Mouse (Mus musculus) leukemia stem cell, adult 10-12 weeks (primary cell): ENCODE data around the gene Gm10392. TPM values are rescaled to one million over a fixed set of nuclear protein-coding genes. Genes with fewer than 3 reads are reported as not detected.

Experiments used
- polyA plus RNA-seq: library from polyadenylated mRNA; stranded (reverse); fragments of >175 nt; gene quantifications from 2 replicates; pipeline ENCODE4 v1.2.3, GENCODE M21; 2012; ENCODE audit warnings: low replicate concordance

Gene Gm10392
- polyA plus RNA-seq: 0.10 TPM in 1 of 2 replicates, not detected in the other

DNA sequence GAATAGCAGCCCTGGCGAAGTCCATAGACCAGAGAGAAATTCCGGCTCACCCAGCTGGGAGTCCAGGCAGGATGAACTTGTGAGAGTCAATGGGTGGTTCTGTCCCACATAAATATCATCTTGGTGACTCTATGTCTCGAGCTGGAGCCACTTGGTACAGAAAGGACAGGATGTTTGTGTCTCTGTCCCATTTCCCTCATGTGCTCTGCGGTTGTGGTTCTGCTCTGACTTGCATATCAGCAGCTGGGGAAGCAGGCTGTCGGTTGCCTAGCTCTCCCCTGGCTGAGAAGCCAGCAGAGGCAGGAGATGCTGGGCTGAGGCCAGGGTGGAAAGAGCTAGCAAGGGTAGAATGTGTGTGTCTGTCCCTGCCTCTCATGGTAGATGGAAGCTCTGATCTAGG is at the start of gene Gm10392:
Gm10392 (minus strand) TSS at position 156 of the 400 bp plus-strand sequence.

GRCm38 (mm10) chr11:77515637-77516552 is 3.1 kb downstream of the Gm10392 start, which contains the start of gene Trp53i13:
Trp53i13 (minus strand) TSS chr11:77515980.

DNA sequence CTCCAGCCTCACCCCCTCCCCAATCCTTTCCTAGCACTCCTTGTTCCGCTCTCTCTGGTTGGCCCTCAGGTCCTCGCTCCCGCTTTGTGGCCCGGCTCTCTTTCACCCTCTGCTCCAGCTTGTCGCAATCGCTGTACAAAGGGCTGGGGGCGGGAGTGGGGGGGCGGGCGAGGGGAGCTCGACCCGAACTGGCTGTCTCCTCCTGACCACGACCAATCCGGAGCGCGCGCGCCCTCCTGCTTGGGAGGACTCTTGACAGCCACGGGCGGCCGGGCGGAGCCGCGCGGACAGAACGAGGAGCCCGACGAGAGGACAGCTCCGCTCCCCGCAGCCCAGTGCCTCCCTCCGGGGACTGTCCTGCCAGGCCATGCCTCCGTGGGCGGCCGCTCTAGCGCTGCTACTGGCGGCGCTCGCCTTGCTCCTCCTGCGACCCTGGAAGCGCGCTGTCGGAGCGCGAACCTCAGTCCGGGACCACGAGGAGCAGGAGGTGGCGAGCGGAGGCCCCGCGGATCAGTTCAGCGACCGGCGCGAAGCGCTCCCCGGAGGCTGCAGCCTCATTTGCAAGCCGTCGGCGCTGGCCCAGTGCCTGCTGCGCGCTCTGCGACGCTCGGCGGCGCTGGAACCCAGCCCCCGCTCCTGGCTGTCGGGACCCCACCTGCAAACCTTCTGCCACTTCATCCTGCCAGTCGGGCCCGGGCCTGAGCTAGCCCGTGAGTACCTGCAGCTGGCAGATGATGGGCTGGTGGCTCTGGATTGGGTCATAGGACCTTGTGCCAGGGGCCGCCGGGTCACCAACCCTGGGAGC is 4.0 kb downstream of the Gm10392 start, which contains the start of gene Abhd15:
Abhd15 (plus strand) TSS at position 290 of the 805 bp plus-strand sequence.

GRCm38 (mm10) chr11:77493512-77494343 is 25.3 kb downstream of the Gm10392 start, which contains the start of gene Git1:
Git1 (plus strand) TSS chr11:77493562.

GRCm38 (mm10) chr11:77489591-77490235 is 29.3 kb downstream of the Gm10392 start, which contains the start of gene Ankrd13b:
Ankrd13b (minus strand) TSS chr11:77489678.

Other genes starting within 250 kb of the Gm10392 start
- not detected in 2 replicates for gene Coro6, start 56.8 kb downstream of the Gm10392 start, polyA plus RNA-seq
- 37.3 and 60.0 TPM in 2 replicates for gene Ankrd13b, start 29.5 kb downstream of the Gm10392 start, polyA plus RNA-seq
- gene Git1, start 25.6 kb downstream of the Gm10392 start, polyA plus RNA-seq: 122 and 126 TPM in 2 replicates
- 2.0 and 2.8 TPM in 2 replicates for gene Abhd15, start 4.1 kb downstream of the Gm10392 start, polyA plus RNA-seq
- 16.1 and 22.4 TPM in 2 replicates for gene Trp53i13, start 3.2 kb downstream of the Gm10392 start, polyA plus RNA-seq
- 3.7 TPM in 2 replicates for gene Taok1, start 88.6 kb upstream of the Gm10392 start, polyA plus RNA-seq
- gene Nufip2, start 167.0 kb upstream of the Gm10392 start, polyA plus RNA-seq: 25.9 and 37.8 TPM in 2 replicates
- gene Cryba1, start 206.1 kb upstream of the Gm10392 start, polyA plus RNA-seq: not detected in 2 replicates
- gene Myo18a, start 244.0 kb upstream of the Gm10392 start, polyA plus RNA-seq: 34.4 and 63.7 TPM in 2 replicates